Mouse (Mus musculus) midbrain, embryonic 12.5 days (tissue): Measurements from ENCODE around the gene Hepacam. TPM values are rescaled to one million over a fixed set of nuclear protein-coding genes. Genes with fewer than 3 reads are reported as not detected.

ENCODE experiments used
- ATAC-seq: fragments of 200-750 bp; cut with Nextera tagmentation; 2 replicates; pipeline ENCODE4 v1.8.0; 2017; ENCODE audit warnings: low read depth, moderate TSS enrichment, moderate library complexity; ENCODE audit not compliant: low FRiP score
- H3K27ac ChIP-seq: fragments of 300-500 bp; sonication (generic); replicated peaks from 2 replicates; pipeline ENCODE4 v1.5.1; 2016; ENCODE audit warnings: mild to moderate bottlenecking
- H3K27me3 ChIP-seq: fragments of 300-500 bp; sonication (generic); 2 replicates; pipeline ENCODE4 v1.6.1; 2016; ENCODE audit warnings: mild to moderate bottlenecking
- H3K36me3 ChIP-seq: fragments of 300-500 bp; sonication (generic); 2 replicates; pipeline ENCODE4 v1.6.1; 2016
- H3K4me1 ChIP-seq: fragments of 300-500 bp; sonication (generic); 2 replicates; pipeline ENCODE4 v1.6.1; 2016
- H3K4me2 ChIP-seq: fragments of 300-500 bp; sonication (generic); replicated peaks from 2 replicates; pipeline ENCODE4 v1.6.1; 2016; ENCODE audit warnings: mild to moderate bottlenecking, moderate library complexity
- H3K4me3 ChIP-seq: fragments of 300-500 bp; sonication (generic); 2 replicates; pipeline ENCODE4 v1.5.1; 2016; ENCODE audit warnings: mild to moderate bottlenecking
- H3K9ac ChIP-seq: fragments of 300-500 bp; sonication (generic); replicated peaks from 2 replicates; pipeline ENCODE4 v1.6.1; 2016; ENCODE audit warnings: mild to moderate bottlenecking, moderate library complexity
- H3K9me3 ChIP-seq: fragments of 300-500 bp; sonication (generic); 2 replicates; pipeline ENCODE4 v1.6.1; 2016; ENCODE audit warnings: mild to moderate bottlenecking
- WGBS: fragments of 180-500 bp; shearing (Covaris S2); methylation state at CpG from one replicate; pipeline ENCODE4 v1.1.7; 2016; 5-methylcytosine and 5-hydroxymethylcytosine counted together
- polyA plus RNA-seq: library from polyadenylated mRNA; unstranded; fragments of >200 nt; fragmentation: Nextera tagmentation; extraction: Ambion mirVana; gene quantifications from 2 replicates; pipeline ENCODE4 v1.2.1, GENCODE M21; 2016

Gene Hepacam
- polyA plus RNA-seq, 1 experiment from 2014 or later, result 0.26 TPM

DNA sequence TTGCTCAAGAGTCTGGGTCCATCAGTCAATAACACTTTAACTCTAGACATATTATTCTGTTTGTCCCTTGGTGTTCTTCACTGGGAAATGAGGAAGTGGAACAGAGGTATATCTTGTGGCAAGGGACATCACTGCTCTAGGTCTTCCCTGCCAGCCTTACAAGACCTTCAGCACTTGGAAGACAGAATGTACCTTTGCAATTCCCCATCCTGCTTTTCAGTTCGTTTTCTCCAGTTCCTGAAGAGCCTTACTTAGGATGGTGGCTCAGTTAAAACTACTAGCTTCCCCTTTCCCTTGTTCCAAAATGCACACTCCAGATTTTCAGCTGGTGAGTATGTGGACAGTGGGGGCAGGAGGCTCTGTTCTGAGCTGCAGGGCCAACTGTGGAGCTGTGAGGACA, 4.3 kb upstream of the Hepacam start:
- Histone ChIP-seq H3K36me3 (no peaks in the 10 kb centered on the region), H3K27ac (no peak overlapping the region), H3K9me3 (no peaks in the 10 kb centered on the region), H3K4me2 (no peak overlapping the region), H3K4me1 (peaks cover 25% of the 10 kb centered on the region), H3K27me3 (no peaks in the 10 kb centered on the region), H3K4me3 (no peak overlapping the region), H3K9ac (no peak overlapping the region)
- 74% methylated on average over 1 of the region's 1 CpGs for WGBS
- no peak for ATAC-seq

DNA sequence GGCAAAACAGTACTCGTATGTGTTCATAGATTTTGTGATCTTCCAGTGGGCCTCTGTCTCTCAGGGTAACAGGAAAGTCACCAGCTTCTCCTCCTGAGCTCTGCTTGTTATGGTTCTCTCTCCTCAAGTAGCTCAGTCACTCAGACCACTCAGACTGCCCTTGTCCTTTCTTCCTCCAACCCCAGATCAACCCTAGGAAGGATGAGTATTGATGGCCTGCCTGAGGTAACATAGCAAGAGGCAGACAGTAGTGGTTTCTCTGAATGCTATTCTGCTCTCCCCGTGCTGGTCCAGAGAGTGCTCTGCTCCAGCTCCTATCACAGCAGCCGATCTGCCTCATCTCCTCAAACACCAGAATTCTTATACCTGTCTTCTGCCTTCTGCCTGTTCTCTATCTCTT, 3.6 kb upstream of the Hepacam start:
- Histone ChIP-seq H3K4me2 (no peak overlapping the region), H3K27me3 (no peaks in the 10 kb centered on the region), H3K36me3 (no peaks in the 10 kb centered on the region), H3K4me1 (peaks cover 23% of the 10 kb centered on the region), H3K4me3 (no peak overlapping the region), H3K9ac (no peak overlapping the region), H3K27ac (no peak overlapping the region), H3K9me3 (no peaks in the 10 kb centered on the region)
- WGBS, result 83% methylated on average over 3 of the region's 3 CpGs
- no peak for ATAC-seq

GRCm38 (mm10) chr9:37364392-37364791, 2.8 kb upstream of the Hepacam start:
- no peak overlapping the region for H3K4me2 ChIP-seq
- no peaks in the 10 kb centered on the region for H3K27me3 ChIP-seq

DNA sequence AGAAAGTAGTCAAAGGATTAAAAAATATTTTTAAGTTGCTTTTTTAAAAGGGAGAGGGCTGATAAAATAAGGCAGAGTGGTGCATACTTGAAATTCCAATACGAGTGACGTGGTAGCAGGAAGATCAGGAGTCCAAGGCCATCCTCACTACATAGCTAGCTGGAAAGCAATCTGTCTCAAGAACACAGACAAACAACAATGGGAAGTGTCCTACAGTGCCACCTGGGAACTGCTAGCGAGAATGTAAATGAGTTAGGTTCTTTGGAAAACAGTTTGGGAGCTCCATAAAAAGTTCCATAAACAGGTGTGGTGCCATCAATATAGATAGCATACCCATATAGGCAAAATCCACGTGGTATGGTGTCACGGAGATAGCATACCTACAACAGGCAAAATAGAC, 1.4 kb upstream of the Hepacam start:
- no peak overlapping the region for H3K4me2 ChIP-seq

More at GRCm38 (mm10) chr9:37364392-37364791, 2.8 kb upstream of the Hepacam start:
- no peak for ATAC-seq
- 67% methylated on average over 3 of the region's 3 CpGs for WGBS
- H3K4me1 ChIP-seq, result peaks cover 15% of the 10 kb centered on the region
- no peak overlapping the region for H3K4me3 ChIP-seq
- H3K36me3 ChIP-seq, result no peaks in the 10 kb centered on the region
- no peak overlapping the region for H3K9ac ChIP-seq
- no peaks in the 10 kb centered on the region for H3K9me3 ChIP-seq
- H3K27ac ChIP-seq, result no peak overlapping the region

GRCm38 (mm10) chr9:37368081-37368830, 1.1 kb downstream of the Hepacam start:
- WGBS, result 83% methylated on average over 11 of the region's 11 CpGs
- H3K27me3 ChIP-seq, result no peaks in the 10 kb centered on the region
- ATAC-seq, result no peak
- H3K9me3 ChIP-seq, result no peaks in the 10 kb centered on the region
- H3K36me3 ChIP-seq, result no peaks in the 10 kb centered on the region
- H3K4me2 ChIP-seq, result no peak overlapping the region
- H3K9ac ChIP-seq, result no peak overlapping the region
- H3K4me3 ChIP-seq, result no peak overlapping the region
- no peak overlapping the region for H3K27ac ChIP-seq
- H3K4me1 ChIP-seq, result no peaks in the 10 kb centered on the region

More for the DNA sequence above, 1.4 kb upstream of the Hepacam start:
- Histone ChIP-seq H3K36me3 (no peaks in the 10 kb centered on the region), H3K9me3 (no peaks in the 10 kb centered on the region), H3K4me3 (no peak overlapping the region), H3K27ac (no peak overlapping the region), H3K9ac (no peak overlapping the region), H3K27me3 (no peaks in the 10 kb centered on the region), H3K4me1 (peaks cover 2% of the 10 kb centered on the region)
- no peak for ATAC-seq
- 77% methylated on average over 5 of the region's 5 CpGs for WGBS

GRCm38 (mm10) chr9:37368860-37369259, 1.7 kb downstream of the Hepacam start:
- Histone ChIP-seq H3K9ac (no peak overlapping the region), H3K27ac (no peak overlapping the region), H3K4me3 (no peak overlapping the region), H3K27me3 (no peaks in the 10 kb centered on the region), H3K4me1 (no peaks in the 10 kb centered on the region), H3K4me2 (no peak overlapping the region), H3K36me3 (no peaks in the 10 kb centered on the region), H3K9me3 (no peaks in the 10 kb centered on the region)
- 82% methylated on average over 8 of the region's 8 CpGs for WGBS
- ATAC-seq, result no peak

- Histone ChIP-seq H3K9ac (no peak overlapping the region), H3K27me3 (no peaks in the 10 kb centered on the region), H3K36me3 (no peaks in the 10 kb centered on the region), H3K27ac (no peak overlapping the region), H3K4me1 (no peaks in the 10 kb centered on the region), H3K4me2 (no peak overlapping the region), H3K9me3 (no peaks in the 10 kb centered on the region), H3K4me3 (no peak overlapping the region)
- no peak for ATAC-seq
- 89% methylated on average over 7 of the region's 7 CpGs for WGBS
Measured at GRCm38 (mm10) chr9:37371232-37371801, 4.2 kb downstream of the Hepacam start.

- no peak overlapping the region for H3K4me3 ChIP-seq
- no peak overlapping the region for H3K4me2 ChIP-seq
- H3K36me3 ChIP-seq, result no peaks in the 10 kb centered on the region
- no peak overlapping the region for H3K27ac ChIP-seq
- no peaks in the 10 kb centered on the region for H3K9me3 ChIP-seq
- H3K9ac ChIP-seq, result no peak overlapping the region
- H3K4me1 ChIP-seq, result no peaks in the 10 kb centered on the region
- H3K27me3 ChIP-seq, result no peaks in the 10 kb centered on the region
- no peak for ATAC-seq
- 88% methylated on average over 5 of the region's 5 CpGs for WGBS
Measured at GRCm38 (mm10) chr9:37375718-37376117, 8.6 kb downstream of the Hepacam start.

GRCm38 (mm10) chr9:37383161-37383560, 16.0 kb downstream of the Hepacam start:
- 96% methylated on average over 6 of the region's 6 CpGs for WGBS
- no peak for ATAC-seq
- H3K4me2 ChIP-seq, result no peak overlapping the region
- no peak overlapping the region for H3K27ac ChIP-seq
- peaks cover 6% of the 10 kb centered on the region; the same call in 1 of the 2 replicates for H3K4me1 ChIP-seq
- H3K4me3 ChIP-seq, result no peak overlapping the region
- H3K36me3 ChIP-seq, result no peaks in the 10 kb centered on the region
- no peaks in the 10 kb centered on the region for H3K9me3 ChIP-seq
- H3K27me3 ChIP-seq, result peaks cover 34% of the 10 kb centered on the region
- no peak overlapping the region for H3K9ac ChIP-seq

DNA sequence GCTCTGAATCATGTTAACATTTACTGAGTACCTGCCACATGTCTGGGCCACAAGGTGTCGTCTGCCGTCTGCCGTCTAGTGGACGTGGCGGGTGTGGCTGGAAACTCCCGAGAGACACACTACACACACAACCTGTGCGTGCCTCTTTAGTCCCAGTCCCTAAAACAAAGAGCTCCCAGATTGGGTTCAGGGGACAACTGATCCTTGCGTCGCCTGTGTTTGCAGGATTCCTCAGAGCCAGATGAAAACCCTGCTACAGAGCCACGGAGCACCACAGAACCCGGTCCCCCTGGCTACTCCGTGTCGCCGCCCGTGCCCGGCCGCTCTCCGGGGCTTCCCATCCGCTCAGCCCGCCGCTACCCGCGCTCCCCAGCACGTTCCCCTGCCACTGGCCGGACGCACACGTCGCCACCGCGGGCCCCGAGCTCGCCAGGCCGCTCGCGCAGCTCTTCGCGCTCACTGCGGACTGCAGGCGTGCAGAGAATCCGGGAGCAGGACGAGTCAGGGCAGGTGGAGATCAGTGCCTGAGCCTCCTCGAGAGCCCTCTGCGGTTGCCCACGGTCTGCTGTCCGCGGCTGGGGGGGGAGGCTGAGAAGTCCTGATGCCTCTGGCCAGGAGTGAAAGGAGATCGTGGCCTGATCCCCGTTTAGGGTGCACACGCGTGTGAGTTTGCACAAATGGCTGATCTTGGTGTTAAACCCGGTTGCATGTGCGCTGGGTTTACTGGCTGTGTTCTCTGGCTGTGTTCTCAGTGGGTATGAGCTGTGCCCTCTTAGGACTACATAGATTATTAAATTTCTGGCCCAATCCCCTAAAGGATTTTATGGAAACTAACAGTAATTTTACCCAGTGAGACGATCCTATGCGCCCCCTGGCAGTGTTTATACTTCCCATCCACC, 17.4 kb downstream of the Hepacam start:
- H3K4me1 ChIP-seq, result peaks cover 6% of the 10 kb centered on the region; the same call in 1 of the 2 replicates
- peak overlapping the region; percentile 79 for H3K4me2 ChIP-seq
- ATAC-seq, result peak; percentile 87
- H3K9me3 ChIP-seq, result no peaks in the 10 kb centered on the region
- 11% methylated on average over 52 of the region's 54 CpGs for WGBS
- H3K27ac ChIP-seq, result no peak overlapping the region; the same call in 1 of the 2 replicates
- peak overlapping the region; percentile 66 for H3K9ac ChIP-seq
- peaks cover 34% of the 10 kb centered on the region for H3K27me3 ChIP-seq
- peak overlapping the region; percentile 52 for H3K4me3 ChIP-seq
- H3K36me3 ChIP-seq, result no peaks in the 10 kb centered on the region

GRCm38 (mm10) chr9:37390891-37391290, 23.7 kb downstream of the Hepacam start:
- no peaks in the 10 kb centered on the region for H3K4me1 ChIP-seq
- no peaks in the 10 kb centered on the region for H3K9me3 ChIP-seq
- H3K27ac ChIP-seq, result no peak overlapping the region
- WGBS, result 58% methylated on average over 2 of the region's 2 CpGs
- H3K4me2 ChIP-seq, result no peak overlapping the region
- peaks cover 3% of the 10 kb centered on the region for H3K27me3 ChIP-seq
- H3K9ac ChIP-seq, result no peak overlapping the region
- no peaks in the 10 kb centered on the region for H3K36me3 ChIP-seq
- no peak overlapping the region for H3K4me3 ChIP-seq
- ATAC-seq, result no peak

- H3K4me1 ChIP-seq, result no peaks in the 10 kb centered on the region
- H3K9me3 ChIP-seq, result no peaks in the 10 kb centered on the region
- no peaks in the 10 kb centered on the region for H3K27me3 ChIP-seq
- H3K4me2 ChIP-seq, result no peak overlapping the region
- H3K4me3 ChIP-seq, result no peak overlapping the region
- WGBS, result 41% methylated on average over 2 of the region's 2 CpGs
- no peak overlapping the region for H3K27ac ChIP-seq
- no peak for ATAC-seq
- no peaks in the 10 kb centered on the region for H3K36me3 ChIP-seq
- H3K9ac ChIP-seq, result no peak overlapping the region
Measured at GRCm38 (mm10) chr9:37392071-37392470, 24.9 kb downstream of the Hepacam start.
